Mouse (Mus musculus): ENCODE measurements around the gene Ap5b1. TPM values are rescaled to one million over a fixed set of nuclear protein-coding genes. Genes with fewer than 3 reads are reported as not detected.

The Ap5b1 gene
- total RNA-seq, 2 experiments from 2014 or later = 16.4 to 23.2 TPM

GRCm38 (mm10) chr19:5566316-5566715 lies 1.5 kb upstream of the Ap5b1 start:
- no peak for ATAC-seq (ENCODE audit: poor library complexity, severe bottlenecking)

DNA sequence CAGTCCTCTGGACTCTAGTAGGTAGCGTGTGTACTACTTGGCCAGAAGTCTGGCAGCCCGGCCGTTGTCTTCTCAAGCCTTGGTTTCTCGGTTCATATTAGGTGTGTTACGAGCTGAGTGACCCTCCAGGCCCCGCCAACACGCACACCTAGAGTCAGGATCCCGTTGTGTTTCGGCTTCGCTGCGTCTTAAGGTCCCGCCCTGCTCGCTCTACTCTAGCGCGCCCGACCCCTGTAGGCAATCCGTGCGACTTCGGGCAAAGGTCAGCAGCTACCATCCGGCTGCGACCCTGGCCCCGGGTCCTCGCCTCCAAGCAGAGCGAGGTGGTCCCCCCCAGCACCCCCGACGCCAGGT lies 668 bp upstream of the Ap5b1 start:
- no peak for ATAC-seq (ENCODE audit: poor library complexity, severe bottlenecking)

DNA sequence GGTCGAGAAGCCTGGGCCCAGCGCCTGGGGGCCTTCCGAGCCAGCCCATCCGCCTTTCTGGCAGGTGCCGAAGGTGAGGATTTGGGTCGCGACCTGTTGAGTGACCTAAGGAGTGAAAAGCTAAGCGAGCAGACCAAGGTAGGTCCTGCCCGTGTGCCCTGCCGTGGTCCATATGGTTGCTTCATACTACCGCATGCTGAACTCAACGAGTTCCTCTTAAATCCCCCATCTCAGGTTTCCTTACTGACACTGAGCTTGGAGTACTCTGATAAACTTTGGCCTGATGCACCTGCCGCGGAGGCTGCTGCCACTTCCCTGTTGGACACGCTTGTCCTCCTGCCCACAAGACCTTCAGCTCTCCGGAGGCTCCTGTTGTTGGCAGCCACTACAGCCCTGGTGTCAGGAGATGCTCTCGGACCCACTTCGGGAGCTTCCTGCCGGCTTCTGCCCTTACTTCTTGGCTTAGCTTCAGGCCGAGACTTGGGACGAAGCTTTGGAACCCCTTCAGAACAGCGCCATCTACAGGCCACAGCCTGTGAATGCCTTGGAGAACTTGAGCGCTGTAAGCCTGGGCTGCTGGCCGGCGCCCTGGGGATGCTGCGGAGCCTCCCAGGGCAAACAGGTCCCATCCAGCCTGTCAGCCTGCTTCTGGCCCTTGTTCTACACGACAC lies 780 bp downstream of the Ap5b1 start:
- peak; percentile 39 for ATAC-seq (ENCODE audit: poor library complexity, severe bottlenecking)

GRCm38 (mm10) chr19:5569521-5569920 lies 1.7 kb downstream of the Ap5b1 start:
- no peak for ATAC-seq (ENCODE audit: poor library complexity, severe bottlenecking)

DNA sequence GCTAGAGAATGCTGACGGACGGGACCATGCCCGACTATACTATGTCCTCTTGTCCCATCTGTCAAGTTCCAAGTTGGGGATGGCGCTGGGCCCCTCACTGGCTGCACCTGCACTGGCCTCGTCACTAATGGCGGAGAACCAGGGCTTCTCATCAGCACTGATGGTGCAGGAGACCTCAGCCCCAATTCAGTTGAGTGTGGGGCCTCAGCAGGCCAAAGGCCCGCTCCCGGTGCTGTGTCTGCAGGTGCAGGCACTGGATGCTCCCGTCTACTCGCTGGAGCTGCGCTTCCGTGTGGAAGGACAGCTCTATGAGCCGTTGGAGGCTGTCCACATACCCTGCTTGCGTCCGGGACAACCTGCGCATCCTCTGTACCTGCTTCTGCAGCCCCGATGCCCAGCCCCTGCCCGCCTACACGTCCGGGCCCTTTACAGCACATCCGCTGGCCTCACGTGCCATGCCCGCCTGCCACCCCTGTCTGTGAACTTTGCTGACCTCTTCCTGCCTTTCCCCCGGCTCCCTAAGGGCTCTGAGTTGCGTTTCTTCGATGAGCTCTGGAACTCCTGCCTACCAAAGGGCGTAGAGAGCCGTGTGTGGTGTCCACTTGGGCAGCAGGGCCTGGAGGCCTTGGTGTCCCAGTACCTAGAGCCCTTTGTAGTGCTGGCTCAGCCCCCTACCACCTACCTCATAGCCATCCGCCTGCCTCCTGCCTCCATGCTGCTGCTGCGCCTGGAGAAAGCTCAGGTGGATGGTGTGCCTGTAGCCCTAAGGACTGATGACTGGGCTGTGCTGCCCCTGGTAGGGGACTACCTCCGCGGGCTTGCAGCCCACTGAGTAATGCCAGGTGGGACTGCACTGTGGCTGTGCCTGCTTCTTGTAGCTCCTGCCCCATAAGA lies 2.8 kb downstream of the Ap5b1 start:
- ATAC-seq (ENCODE audit: poor library complexity, severe bottlenecking) = no peak

DNA sequence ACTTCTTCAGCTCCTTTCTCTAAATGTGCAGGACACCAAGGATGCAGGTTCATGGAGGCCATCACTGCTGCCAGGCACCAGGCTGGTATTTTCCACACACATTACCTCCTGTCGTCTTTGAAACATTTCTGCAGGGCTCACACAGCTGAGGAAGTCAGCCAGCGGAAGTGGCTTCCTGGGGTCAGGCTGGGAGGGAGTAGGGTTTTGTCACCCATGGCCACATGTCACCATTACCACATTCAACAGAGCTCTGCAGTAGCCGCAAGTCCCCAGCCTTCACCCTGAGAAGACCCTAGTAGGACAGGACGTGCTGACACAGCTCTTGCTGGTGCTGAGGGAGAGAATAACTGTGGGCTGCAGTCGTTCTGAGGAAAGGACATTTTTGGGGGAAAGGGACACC lies 4.0 kb downstream of the Ap5b1 start:
- peak; percentile 66 for ATAC-seq (ENCODE audit: poor library complexity, severe bottlenecking)

GRCm38 (mm10) chr19:5572331-5573125 lies 4.7 kb downstream of the Ap5b1 start:
- ATAC-seq (ENCODE audit: poor library complexity, severe bottlenecking) = peak; percentile 41

- ATAC-seq (ENCODE audit: poor library complexity, severe bottlenecking) = no peak
These were observed 7.5 kb downstream of the Ap5b1 start for GRCm38 (mm10) chr19:5575336-5575735.

GRCm38 (mm10) chr19:5579971-5580370 lies 12.1 kb downstream of the Ap5b1 start:
- ATAC-seq (ENCODE audit: poor library complexity, severe bottlenecking) = no peak

DNA sequence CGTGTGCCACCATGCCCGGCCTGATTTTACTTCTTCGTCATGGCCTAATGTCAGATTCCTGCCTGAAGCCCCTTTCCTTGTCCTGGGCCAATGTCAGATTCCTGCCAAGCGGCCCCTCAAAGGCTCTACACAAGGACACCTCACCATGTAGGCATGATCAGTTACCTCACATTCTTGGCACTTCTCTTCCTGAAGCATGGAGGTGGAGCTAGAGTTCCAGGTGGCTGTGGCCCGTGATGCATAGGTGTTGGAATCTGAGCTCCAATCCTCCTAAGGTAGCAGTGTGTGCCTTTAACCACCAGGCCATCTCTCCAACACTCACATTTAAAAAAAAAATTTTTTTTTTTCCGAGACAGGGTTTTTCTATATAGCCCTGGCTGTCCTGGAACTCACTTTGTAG lies 13.0 kb downstream of the Ap5b1 start:
- ATAC-seq (ENCODE audit: poor library complexity, severe bottlenecking) = no peak

GRCm38 (mm10) chr19:5581995-5582394 lies 14.2 kb downstream of the Ap5b1 start:
- no peak for ATAC-seq (ENCODE audit: poor library complexity, severe bottlenecking)

- ATAC-seq (ENCODE audit: poor library complexity, severe bottlenecking) = no peak
These were observed 21.3 kb downstream of the Ap5b1 start for GRCm38 (mm10) chr19:5589159-5589558.

GRCm38 (mm10) chr19:5591888-5592287 lies 24.1 kb downstream of the Ap5b1 start:
- ATAC-seq (ENCODE audit: poor library complexity, severe bottlenecking) = no peak

- peak; percentile 78 for ATAC-seq (ENCODE audit: poor library complexity, severe bottlenecking)
These were observed 31.4 kb downstream of the Ap5b1 start for GRCm38 (mm10) chr19:5599224-5599623.

GRCm38 (mm10) chr19:5601752-5602541 lies 34.1 kb downstream of the Ap5b1 start, which contains the start of gene Rnaseh2c:
Gene Rnaseh2c (plus strand): TSS chr19:5601873.
- ATAC-seq (ENCODE audit: poor library complexity, severe bottlenecking) = peak; percentile 83

GRCm38 (mm10) chr19:5603664-5604063 lies 35.8 kb downstream of the Ap5b1 start:
- ATAC-seq (ENCODE audit: poor library complexity, severe bottlenecking) = no peak

DNA sequence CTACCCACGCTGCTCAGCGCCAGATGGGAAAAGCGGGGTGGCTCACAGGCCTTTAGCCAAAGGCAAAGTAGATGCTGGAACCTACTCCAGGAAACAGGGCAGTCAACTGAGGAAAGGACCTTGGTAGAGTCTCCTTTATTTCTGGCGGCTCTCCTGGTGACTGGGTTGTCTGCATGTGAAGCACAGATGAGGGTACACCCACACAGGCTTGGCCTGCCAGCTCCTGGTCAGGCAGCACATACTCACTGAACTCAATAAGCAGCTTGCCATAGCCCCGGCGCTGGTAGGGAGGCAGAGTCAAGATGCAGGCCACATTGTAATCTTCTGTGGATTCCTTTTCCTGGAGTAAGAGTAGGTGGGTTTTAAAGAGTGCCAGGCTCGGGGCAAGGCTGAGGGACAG lies 37.3 kb downstream of the Ap5b1 start:
- ATAC-seq (ENCODE audit: poor library complexity, severe bottlenecking) = no peak

- ATAC-seq (ENCODE audit: poor library complexity, severe bottlenecking) = no peak
These were observed 38.4 kb downstream of the Ap5b1 start for GRCm38 (mm10) chr19:5606196-5606595.

- ATAC-seq (ENCODE audit: poor library complexity, severe bottlenecking) = no peak
These were observed 40.0 kb downstream of the Ap5b1 start for GRCm38 (mm10) chr19:5607705-5608410.

- ATAC-seq (ENCODE audit: poor library complexity, severe bottlenecking) = no peak
These were observed 40.9 kb downstream of the Ap5b1 start for GRCm38 (mm10) chr19:5608707-5609106.
